Mouse (Mus musculus) layer of hippocampus, postnatal 25 days (tissue): ENCODE results near the gene Fndc3b. TPM values are rescaled to one million over a fixed set of nuclear protein-coding genes. Genes with fewer than 3 reads are reported as not detected.

Experiments used
- DNase-seq, 2 experiments: peaks; one replicate each; pipeline ENCODE4 v3.0.0; 2022; ENCODE audit warnings: mixed read lengths in 2 of 2, low spot score in 1 of 2; ENCODE audit errors: extremely low spot score in 1 of 2
- total RNA-seq, 2 experiments: library from RNA; stranded (reverse); gene quantifications; 2 replicates each; pipeline ENCODE4 v1.2.3; 2021

The Fndc3b gene
- total RNA-seq, 2 experiments from 2014 or later = 20.2 to 21.6 TPM

DNA sequence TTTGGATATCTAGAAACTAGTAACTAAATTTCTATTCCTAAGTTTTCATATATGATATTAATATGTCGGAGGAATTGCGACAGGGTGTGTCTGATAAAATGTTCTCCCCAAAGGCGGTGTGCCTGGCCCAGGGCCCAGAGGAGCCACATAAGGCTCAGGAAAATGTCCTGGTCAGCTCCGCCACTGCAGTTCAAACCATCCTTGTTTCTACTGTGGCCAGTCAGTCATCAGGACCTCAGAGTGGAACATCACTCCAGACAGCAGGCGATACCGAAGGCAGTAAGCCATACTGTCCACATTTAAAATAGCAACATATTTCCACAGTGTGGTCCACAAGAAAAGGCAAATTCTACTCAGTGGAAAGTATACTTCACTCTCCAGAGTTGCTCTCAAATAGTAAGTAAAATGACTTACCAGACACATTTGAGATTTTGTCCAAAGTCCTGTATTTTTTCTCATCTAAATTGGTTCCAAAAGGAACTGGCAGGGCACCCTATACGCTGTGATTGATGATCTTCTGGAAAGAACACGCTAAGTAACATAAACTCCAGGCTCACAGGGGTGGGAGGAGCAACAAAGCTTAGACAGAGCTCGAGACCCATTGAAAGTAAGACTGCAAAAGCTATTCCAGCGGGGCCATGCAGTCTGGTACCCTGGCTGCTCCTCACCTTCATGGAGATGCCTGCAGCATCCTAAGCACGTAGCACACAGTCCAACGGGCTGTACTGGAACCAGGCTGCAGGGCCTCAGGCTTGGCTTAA is 187.8 kb downstream of the Fndc3b start:
- DNase-seq = no peak

DNA sequence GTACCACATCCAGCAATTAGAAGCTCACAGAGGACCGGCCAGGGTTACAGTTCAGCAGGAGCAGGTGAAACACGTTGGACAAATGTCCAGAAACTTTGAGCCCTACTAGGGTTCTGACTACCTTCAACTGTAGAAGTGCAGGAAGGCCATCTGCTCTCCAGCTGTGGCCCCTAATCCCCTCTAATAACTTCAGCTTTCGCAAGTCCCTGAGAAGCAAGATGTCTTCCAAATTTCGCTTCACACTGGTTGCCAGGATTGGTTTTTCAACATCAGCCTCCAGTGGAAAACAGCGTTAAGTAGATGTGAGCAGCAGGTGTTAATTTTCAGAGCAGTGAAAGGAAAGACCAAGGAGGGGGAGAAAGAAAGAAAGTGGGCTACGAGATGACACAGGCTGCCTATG is 190.7 kb downstream of the Fndc3b start:
- no peak for DNase-seq

DNA sequence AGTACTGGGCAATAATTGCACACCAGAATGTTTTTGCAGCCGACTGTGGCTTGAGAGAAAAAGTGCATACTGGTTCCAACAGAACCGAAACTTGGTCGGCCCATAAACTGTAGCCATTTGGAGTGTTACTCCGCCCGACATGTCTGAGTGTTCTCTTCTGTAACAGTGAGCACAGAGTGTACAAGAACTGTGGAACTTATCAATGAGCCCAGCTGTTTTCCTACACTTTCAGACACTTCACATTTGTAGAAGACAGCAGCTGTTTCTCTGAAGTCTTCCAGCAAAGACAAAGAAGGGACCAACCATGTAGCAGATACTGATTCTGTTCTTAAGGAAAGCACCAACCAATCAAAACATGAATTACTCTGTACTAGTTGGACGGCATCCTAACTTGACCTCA is 191.6 kb downstream of the Fndc3b start:
- DNase-seq = no peak

DNA sequence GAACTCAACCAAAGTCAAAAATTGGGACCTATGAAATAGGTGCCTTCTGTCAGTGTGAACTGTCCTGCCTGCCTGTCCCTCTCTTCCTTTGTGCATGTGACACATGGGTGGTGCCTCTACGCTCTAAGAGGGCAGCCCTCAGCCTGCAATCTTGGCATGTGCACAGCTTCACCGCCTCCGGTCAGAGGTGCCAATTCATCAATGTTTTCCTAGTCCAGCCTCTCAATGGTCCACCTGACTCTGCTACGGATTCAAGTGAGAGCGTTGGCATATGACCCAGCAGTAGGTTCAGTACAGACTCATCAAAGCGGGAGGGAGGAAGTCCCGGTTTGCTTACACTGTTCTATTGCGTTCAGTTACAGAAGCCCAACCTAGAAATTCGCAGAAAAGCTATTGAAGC is 192.2 kb downstream of the Fndc3b start:
- no peak for DNase-seq

DNA sequence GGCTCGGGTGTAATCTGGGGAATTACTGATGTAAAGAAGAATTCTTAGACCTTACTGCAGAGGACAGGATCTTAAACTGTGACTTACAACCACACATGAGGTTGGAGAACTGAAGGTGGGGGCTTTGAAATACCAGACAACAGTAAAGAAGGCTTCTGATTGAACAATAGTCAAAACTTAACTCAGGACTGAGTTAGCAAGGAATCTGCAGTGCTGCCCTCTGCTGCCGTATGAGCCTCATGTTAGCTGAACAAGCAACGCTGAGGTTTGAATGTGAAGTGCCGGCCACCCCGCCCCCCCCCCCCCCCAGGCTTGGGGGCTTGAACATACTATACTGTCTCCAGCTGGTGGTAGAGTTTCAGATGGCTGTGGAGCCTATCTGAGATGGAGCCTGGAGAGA is 194.6 kb downstream of the Fndc3b start:
- no peak for DNase-seq

DNA sequence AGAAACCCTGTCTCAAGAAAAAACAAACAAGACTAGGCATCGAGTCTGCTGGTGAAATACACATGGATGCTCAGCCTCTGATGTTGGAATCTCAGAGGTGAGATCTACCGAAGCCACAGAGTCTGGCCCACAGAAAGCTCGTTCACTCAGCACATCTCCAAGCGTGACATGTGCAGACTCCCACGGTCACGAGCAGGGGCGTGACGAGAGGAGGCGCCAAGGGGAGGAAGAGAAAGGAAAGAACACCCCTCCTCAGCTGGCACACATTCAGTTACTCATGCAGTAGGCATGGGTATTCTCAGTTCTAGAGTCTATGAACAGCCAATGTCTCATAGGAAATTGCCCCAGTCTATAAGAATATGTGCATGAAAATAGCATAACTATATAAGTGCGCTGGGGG is 199.3 kb downstream of the Fndc3b start:
- no peak for DNase-seq

DNA sequence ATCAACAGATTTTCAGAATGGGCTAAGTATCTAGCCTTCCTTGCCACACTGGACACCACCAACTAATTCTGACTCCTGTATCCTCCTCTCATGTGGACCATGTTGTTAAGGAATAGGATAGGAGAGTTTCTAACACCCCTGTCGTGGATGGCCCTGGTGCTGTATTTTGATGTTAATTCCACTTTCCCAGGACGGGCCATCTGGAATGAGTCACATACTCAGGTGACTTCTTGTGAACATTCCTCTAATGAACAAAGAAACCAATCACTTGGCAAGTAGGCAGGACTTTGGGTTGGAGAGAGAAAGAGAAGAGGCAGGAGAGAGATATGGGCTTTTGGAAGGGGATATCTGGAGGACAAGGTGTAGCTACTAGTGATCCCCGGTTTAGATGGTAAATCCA is 204.2 kb downstream of the Fndc3b start:
- no peak for DNase-seq

DNA sequence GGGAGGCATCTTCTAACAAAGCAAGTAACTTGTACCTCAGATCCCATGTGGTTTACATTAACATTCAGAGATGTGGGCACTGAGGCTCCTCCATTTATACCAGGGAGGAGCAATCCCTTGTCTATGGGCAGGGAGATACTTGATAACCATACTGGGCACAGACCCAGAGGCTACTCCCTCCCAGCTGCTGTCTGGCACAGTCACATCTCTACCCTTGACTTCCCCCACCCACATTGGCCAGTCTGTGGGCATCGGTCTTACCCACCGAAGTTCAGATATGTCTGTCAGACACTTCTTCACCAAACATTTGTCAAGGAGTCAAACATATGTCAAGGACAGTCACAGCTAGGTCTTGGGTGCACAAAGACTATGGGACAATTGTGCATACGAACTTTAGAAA is 205.5 kb downstream of the Fndc3b start:
- no peak for DNase-seq

DNA sequence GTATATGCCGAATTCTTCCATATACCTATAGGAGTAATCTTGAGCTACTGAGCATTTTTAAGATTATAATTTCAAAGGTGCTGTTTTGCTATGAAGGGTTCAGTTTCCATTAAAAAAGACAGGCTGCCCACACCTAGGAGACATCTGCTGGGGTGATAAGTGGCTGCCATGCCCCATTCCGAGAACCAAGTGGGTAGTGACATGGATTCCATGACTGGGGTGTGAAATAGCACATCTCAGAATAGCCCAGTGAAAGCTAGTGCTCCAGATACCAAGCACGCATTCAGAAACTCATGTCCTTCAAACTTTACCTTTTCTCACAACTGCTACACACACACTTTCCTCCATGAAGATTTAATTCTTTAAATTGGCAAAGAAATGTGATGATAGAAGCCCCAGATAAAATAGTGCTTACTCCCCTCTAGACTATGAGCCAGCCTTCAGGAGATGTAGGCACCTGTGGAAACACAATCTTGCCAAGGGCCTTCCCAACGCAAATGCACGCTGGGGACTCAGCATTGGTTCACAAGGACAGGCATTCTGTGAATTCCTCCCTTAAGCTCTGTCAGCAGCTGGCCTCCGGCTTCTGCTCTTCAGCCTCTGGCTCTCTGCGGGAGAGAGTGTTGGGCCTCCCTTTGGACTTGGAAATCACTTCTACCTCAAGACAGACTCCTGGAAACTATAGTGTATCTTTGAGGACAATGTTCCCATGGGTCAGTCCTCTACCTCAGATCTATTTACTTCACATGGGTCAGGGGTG is 207.6 kb downstream of the Fndc3b start:
- no peak for DNase-seq

DNA sequence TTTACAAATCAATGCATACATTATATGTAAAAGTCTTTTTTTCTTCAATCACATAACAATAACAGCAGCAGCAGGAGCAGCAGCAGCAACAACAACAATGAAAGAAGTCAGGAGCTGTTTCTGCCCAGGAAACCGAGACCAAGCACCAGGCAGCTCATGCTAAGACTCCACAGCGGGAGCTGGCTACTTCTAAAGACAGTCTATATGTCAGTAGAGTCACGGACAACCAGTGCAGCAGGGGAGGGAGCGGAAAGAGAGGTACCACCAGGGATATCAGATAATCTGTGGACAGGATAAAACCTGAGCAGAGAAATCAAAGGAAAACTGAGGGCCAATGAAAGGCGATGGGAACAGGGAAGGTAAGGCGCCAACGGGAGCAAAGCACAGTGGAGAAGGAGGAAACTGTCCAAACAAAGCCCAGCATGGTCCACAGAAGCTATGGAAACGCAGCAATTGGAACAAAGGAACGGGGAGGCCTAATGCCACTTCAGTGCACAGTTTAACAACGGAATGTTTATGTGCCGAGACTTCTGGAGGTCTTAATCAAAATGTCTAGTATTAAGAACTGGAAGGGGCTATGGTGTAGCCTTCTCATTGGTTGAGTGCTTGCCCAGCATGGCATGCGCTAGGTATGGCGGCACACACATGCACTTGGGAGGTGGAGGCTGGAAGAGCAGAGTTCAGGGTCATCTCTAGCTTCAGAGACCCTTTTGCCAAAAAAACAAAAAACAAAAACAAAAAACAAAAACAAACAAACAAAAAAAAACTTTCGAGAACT is 215.6 kb downstream of the Fndc3b start:
- no peak for DNase-seq

DNA sequence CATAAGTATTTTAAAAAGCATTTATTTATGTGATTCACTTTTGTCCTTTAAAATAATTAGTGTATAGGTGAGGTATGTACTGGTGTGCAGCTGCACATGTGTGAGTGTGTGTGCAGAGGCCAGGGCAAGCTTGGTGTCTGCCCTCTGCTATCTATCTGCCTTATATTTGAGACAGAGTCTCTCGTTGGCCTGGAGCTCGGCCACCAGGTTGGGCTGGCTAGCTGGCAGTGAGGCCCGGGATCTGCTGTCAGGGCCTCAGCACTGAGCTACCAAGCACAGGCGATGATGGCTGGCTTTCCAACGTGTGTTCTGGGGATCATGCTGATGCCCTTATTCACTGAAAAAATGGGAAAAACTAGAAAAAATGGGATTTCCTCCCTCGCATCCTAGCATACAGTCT is 216.4 kb downstream of the Fndc3b start:
- no peak for DNase-seq

DNA sequence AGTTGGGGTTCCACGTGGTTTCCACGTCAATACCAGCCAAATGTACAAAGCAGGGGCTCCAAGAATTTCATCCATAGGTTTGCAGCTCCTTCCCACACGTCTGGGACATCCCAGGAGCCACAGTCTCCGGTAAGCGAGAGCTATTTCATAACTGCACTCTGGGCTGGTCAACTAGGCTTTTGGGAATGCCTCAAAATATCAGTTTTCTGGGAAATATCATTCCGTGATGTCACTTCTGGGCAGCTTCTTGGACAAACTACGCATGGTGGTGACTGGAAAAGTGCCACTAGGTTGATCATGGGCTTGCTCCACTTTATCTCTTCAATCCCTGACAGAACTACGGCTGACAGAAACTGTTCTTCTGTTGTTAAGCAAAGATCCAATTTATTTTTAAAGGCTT is 217.0 kb downstream of the Fndc3b start:
- DNase-seq = no peak

DNA sequence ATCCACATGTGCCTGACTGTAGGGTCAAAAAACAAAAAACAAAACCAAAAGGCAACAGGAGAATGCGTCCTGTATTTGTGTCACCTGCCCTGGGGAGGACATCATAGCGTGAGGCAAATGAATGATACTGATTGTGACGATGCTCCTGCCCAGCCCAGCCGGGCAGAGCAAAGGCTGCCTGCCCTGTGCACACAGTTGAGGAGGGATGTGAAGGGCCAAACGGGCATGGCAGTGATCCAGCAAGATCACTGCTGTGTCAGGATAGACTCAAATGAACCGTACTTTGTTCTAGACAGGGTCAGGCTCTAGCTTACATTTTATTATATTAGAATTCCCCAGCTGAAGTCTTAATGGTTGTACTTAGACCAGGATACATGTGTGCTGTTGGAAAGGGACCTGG is 219.3 kb downstream of the Fndc3b start:
- no peak for DNase-seq

DNA sequence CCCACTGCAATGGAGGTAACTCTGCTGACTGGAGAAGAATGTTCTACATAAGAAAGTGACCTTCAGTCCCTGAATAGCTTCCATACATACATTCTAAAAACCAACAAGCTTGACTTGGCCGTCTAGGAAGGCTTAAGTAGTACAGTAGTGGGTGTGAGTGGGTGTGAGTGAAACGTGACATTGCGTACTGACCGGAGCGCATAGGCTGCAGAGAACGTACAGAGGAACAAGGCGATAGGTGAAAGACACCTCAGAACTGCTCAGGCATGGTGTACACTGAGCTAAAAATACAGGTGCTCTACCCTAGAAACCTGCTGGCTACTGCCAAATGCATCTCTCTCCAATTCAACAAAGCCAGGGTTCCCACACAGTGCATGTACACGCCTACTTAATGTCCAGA is 219.7 kb downstream of the Fndc3b start:
- DNase-seq = no peak

DNA sequence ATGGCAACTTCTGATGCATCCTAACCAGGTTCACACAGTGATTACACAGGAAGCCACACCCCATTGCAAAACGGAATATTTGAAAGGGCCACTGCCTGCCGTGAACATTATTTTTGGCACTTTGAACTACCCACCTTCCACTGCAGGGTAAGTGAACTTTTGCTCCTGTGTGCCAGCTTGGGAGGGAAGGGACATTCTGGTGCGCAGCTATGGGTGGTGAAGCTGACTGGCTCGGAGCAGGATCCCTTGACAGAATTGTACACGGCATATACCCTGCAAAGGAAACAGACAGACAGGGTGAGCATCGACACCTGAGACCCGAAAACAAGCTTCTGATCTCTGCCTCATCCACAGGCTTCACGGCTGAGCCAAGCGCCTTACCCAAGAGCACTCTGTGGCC is 220.2 kb downstream of the Fndc3b start:
- DNase-seq = no peak

DNA sequence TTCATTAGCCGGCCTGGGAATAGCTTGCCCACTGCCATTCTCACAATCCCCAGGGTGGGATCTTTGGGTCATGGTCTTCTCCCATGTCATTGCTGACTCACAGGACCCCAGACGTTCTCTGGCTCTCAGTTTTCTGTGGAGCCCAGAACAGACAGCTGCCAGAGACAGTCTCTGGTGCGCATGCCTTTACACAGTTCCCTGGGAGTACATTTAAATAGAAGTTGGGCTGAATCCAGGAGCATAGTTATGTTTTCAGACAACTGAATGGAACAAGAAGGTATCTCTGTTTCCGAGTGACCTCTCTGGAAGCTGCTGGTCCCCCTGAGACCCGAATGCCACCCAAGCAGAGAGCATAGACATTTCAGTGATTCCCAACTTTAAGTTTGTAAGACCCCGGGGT is 221.6 kb downstream of the Fndc3b start:
- DNase-seq = no peak

DNA sequence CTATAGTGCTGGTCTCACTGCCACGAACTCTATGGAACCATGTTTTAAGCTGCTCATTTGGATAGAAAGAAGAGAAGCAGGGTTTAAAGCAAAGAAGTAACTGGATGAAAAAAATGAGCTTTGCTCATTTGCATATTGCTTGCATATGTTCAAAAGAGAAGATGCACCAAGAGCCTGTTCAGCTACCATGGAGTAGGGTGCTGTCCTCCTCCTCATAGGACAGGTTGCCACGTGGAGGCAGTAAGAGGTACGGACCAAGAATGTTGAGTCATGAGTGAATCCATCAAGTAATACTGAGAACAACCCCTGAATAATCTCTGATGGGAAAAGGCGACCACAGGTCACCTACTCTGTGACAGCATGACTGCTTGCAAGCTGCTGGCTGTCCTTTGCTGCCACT is 226.0 kb downstream of the Fndc3b start:
- no peak for DNase-seq

DNA sequence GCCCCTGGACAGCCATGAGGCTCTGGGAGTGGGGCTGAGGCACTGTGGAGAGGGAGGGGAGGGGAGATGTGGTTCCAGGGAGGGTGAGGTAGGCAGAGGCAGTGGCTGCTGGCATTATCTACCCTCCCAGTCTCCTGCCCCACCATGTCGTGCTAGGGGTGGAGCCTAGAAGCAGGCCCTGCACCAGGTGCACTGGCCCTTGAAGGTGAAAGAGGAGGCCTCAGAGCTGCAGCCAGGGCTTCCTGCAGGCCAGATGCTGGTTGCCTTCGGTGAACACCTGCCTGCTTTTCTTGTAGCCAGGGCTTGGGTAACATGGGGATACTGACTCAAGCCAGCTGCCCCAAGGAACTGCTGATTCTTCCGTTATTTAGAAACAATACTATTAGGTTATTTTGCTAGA is 226.4 kb downstream of the Fndc3b start:
- DNase-seq = no peak

DNA sequence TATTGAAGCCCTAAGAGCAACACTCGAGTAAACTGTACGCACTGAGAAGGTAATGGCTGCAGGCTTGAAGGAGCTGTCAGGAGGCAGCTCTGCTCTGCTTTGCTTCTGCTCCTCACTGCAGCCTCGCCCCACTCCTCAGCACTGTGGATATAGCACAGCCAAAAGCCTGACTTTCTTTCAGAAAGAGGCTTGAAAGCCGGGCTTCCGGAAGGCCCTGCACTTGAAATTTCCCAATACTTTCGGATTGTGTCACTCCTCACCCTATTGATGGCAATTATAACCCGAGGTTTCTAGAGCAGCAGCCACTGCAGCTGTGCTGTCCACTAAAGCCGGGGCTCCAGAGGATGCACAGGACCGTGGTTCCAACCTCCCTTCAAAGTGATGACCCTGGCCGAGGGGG is 227.3 kb downstream of the Fndc3b start:
- no peak for DNase-seq

DNA sequence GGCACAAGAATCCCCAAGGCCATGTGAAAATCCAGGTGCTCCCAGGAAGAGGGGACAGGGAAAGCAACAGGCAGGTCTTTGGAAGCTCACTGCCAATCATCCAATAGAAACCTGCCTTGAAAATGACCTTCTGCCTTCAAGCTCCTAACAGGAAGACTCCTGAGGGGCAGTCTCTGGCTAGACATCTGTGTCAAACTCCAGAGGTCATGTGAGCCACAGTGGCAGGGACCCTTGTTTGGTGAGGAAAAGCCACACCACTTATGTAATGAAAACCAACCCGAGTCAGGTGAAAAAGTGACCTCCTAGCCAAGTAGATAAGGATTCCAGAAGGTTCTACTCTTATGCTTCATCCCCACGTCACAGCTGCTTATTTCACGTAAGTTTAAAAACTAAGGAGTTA is 227.8 kb downstream of the Fndc3b start:
- DNase-seq = no peak

DNA sequence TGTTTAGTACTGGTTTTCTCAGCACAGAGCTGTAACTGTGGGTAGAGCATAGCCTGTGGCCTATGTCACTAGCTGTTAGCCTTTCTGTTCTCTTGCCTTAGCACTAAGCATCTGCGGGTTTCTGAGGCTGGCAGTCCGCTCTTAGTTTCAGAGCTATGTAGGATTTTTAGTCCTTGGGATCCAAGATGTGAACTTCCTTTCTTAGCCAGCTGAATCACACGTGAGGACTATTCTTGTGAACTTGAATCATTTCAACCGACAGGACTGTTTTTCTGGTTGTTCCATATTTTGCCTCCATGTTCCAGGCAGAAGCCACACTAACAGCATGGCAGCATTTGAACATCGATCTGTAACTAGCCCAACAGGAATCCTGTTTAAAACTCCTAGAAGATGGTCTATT is 229.4 kb downstream of the Fndc3b start:
- no peak for DNase-seq
